Mouse (Mus musculus): ENCODE results near the gene Stpg1. TPM values are rescaled to one million over a fixed set of nuclear protein-coding genes. Genes with fewer than 3 reads are reported as not detected.
A peak's percentile ranks its signal among the peaks of the same experiment; 100 is the strongest.

Stpg1 gene
- polyA plus RNA-seq, 1 experiment = 0.02 TPM

- Histone ChIP-seq H3K36me3 (ENCODE audit: control insufficient read depth, insufficient read depth, low read length) (no peaks in the 10 kb centered on the region), H3K27me3 (ENCODE audit: control insufficient read depth, insufficient read depth, low read length) (no peaks in the 10 kb centered on the region), H3K27ac (ENCODE audit: insufficient read depth, low read length) (no peak overlapping the region), H3K4me3 (ENCODE audit: extremely low read depth, insufficient read depth, insufficient read length) (no peak overlapping the region), H3K4me1 (ENCODE audit: control insufficient read depth, insufficient read depth, insufficient read length) (no peaks in the 10 kb centered on the region)
- WGBS = 72% methylated on average over 6 of the region's 6 CpGs
- no peak for TF ChIP-seq POLR2A (IDR thresholded peaks at IDR 0.05; ENCODE audit: low read depth, low read length)
- TF ChIP-seq CTCF (IDR thresholded peaks at IDR 0.05; ENCODE audit: extremely low read depth, insufficient read depth, insufficient read length, insufficient replicate concordance) = no peak
- no peak for DNase-seq (ENCODE audit: low read depth in 1 of 2, low spot score in 2 of 2)
Observed at GRCm38 (mm10) chr4:135533001-135533400, 38.4 kb downstream of the Stpg1 start.

- H3K27me3 ChIP-seq (ENCODE audit: control insufficient read depth, insufficient read depth, low read length) = no peaks in the 10 kb centered on the region
- TF ChIP-seq CTCF (IDR thresholded peaks at IDR 0.05; ENCODE audit: extremely low read depth, insufficient read depth, insufficient read length, insufficient replicate concordance) (no peak), POLR2A (IDR thresholded peaks at IDR 0.05; ENCODE audit: low read depth, low read length) (no peak)
- no peak overlapping the region for H3K4me3 ChIP-seq (ENCODE audit: extremely low read depth, insufficient read depth, insufficient read length)
- H3K4me1 ChIP-seq (ENCODE audit: control insufficient read depth, insufficient read depth, insufficient read length) = no peaks in the 10 kb centered on the region
- no peak overlapping the region for H3K27ac ChIP-seq (ENCODE audit: insufficient read depth, low read length)
- DNase-seq (ENCODE audit: low read depth in 1 of 2, low spot score in 2 of 2) = no peak
- H3K36me3 ChIP-seq (ENCODE audit: control insufficient read depth, insufficient read depth, low read length) = no peaks in the 10 kb centered on the region
- WGBS = 96% methylated on average over 3 of the region's 3 CpGs
Observed at GRCm38 (mm10) chr4:135535021-135535420, 40.4 kb downstream of the Stpg1 start.

DNA sequence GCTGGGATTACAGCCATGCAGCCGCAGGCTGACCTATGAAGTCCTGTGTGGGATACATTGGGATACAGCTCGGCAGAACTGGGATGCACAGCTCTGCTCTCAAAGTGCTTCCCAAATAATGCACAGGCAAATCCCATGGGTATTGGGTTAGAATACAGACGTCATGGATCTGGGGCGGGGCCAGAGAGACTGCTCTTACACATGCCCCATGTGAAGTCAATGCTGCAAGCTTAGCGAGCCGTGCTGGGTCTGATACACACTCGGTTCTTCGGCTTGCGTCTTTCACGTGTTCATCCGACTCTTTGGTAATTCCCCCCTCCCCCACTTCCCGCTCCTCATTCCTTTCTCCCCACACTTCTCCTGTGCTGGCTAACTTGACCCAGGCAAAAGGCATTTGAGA is 44.5 kb downstream of the Stpg1 start:
- no peaks in the 10 kb centered on the region for H3K36me3 ChIP-seq (ENCODE audit: control insufficient read depth, insufficient read depth, low read length)
- no peaks in the 10 kb centered on the region for H3K4me1 ChIP-seq (ENCODE audit: control insufficient read depth, insufficient read depth, insufficient read length)
- H3K4me3 ChIP-seq (ENCODE audit: extremely low read depth, insufficient read depth, insufficient read length) = no peak overlapping the region
- H3K27me3 ChIP-seq (ENCODE audit: control insufficient read depth, insufficient read depth, low read length) = no peaks in the 10 kb centered on the region
- no peak for TF ChIP-seq CTCF (IDR thresholded peaks at IDR 0.05; ENCODE audit: extremely low read depth, insufficient read depth, insufficient read length, insufficient replicate concordance)
- TF ChIP-seq POLR2A (IDR thresholded peaks at IDR 0.05; ENCODE audit: low read depth, low read length) = no peak
- WGBS = 93% methylated on average over 12 of the region's 12 CpGs
- no peak overlapping the region for H3K27ac ChIP-seq (ENCODE audit: insufficient read depth, low read length)
- no peak for DNase-seq (ENCODE audit: low read depth in 1 of 2, low spot score in 2 of 2)

DNA sequence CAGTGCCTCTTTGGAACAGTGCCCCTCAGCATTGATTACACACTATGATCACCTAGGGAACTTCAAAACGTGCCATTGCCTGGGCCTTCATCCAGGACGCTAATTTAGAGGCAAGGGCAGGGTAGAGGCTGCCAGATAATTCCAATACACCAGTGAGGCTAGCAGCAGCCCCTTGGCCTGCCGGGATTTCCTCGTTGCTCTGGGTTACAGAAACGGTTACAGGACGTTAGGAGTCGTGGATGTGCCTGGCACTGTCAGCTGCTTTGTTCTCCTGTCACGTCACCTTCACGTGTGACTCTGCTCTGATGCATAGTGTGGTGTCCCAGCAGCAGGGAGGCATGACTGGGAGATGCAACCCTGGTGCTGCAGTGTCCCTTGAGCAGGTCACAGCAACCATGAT is 45.5 kb downstream of the Stpg1 start:
- no peak overlapping the region for H3K27ac ChIP-seq (ENCODE audit: insufficient read depth, low read length)
- WGBS = 90% methylated on average over 9 of the region's 9 CpGs
- H3K4me1 ChIP-seq (ENCODE audit: control insufficient read depth, insufficient read depth, insufficient read length) = no peaks in the 10 kb centered on the region
- no peaks in the 10 kb centered on the region for H3K27me3 ChIP-seq (ENCODE audit: control insufficient read depth, insufficient read depth, low read length)
- no peak overlapping the region for H3K4me3 ChIP-seq (ENCODE audit: extremely low read depth, insufficient read depth, insufficient read length)
- no peak for TF ChIP-seq POLR2A (IDR thresholded peaks at IDR 0.05; ENCODE audit: low read depth, low read length)
- TF ChIP-seq CTCF (IDR thresholded peaks at IDR 0.05; ENCODE audit: extremely low read depth, insufficient read depth, insufficient read length, insufficient replicate concordance) = no peak
- DNase-seq (ENCODE audit: low read depth in 1 of 2, low spot score in 2 of 2) = no peak
- no peaks in the 10 kb centered on the region for H3K36me3 ChIP-seq (ENCODE audit: control insufficient read depth, insufficient read depth, low read length)

- H3K36me3 ChIP-seq (ENCODE audit: control insufficient read depth, insufficient read depth, low read length) = no peaks in the 10 kb centered on the region
- no peak overlapping the region for H3K27ac ChIP-seq (ENCODE audit: insufficient read depth, low read length)
- TF ChIP-seq CTCF (IDR thresholded peaks at IDR 0.05; ENCODE audit: extremely low read depth, insufficient read depth, insufficient read length, insufficient replicate concordance) = no peak
- TF ChIP-seq POLR2A (IDR thresholded peaks at IDR 0.05; ENCODE audit: low read depth, low read length) = no peak
- H3K4me1 ChIP-seq (ENCODE audit: control insufficient read depth, insufficient read depth, insufficient read length) = peaks cover 5% of the 10 kb centered on the region; the same call in 1 of the 2 replicates
- WGBS = 91% methylated on average over 2 of the region's 2 CpGs
- DNase-seq (ENCODE audit: low read depth in 1 of 2, low spot score in 2 of 2) = no peak
- no peak overlapping the region for H3K4me3 ChIP-seq (ENCODE audit: extremely low read depth, insufficient read depth, insufficient read length)
- no peaks in the 10 kb centered on the region for H3K27me3 ChIP-seq (ENCODE audit: control insufficient read depth, insufficient read depth, low read length)
Observed at GRCm38 (mm10) chr4:135544284-135544683, 49.7 kb downstream of the Stpg1 start.

DNA sequence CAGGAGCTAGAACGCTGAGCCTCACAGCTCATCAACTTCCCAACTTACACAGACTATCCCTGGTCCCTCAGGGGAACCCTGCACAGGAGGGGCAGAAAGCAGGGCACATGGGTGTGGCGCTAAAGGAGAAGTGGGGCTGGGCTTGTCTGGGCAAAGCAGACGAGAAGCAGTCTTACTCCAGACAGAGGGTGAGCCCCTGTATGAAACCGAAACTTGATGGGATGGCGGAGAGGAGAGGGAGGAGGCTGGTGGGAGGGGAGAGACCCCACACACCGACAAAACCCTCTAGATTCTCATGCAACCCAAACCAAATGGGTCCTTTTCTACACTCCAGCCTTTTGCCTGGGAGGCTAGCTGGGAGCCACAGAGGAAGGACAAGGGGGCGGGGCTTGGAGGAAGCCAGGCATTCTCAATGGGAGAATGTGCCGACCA is 50.5 kb downstream of the Stpg1 start:
- no peaks in the 10 kb centered on the region for H3K36me3 ChIP-seq (ENCODE audit: control insufficient read depth, insufficient read depth, low read length)
- H3K4me3 ChIP-seq (ENCODE audit: extremely low read depth, insufficient read depth, insufficient read length) = peak overlapping the region; percentile 31; the same call in 1 of the 2 replicates
- TF ChIP-seq CTCF (IDR thresholded peaks at IDR 0.05; ENCODE audit: extremely low read depth, insufficient read depth, insufficient read length, insufficient replicate concordance) (no peak), POLR2A (IDR thresholded peaks at IDR 0.05; ENCODE audit: low read depth, low read length) (no peak)
- no peak overlapping the region for H3K27ac ChIP-seq (ENCODE audit: insufficient read depth, low read length)
- no peaks in the 10 kb centered on the region for H3K27me3 ChIP-seq (ENCODE audit: control insufficient read depth, insufficient read depth, low read length)
- DNase-seq (ENCODE audit: low read depth in 1 of 2, low spot score in 2 of 2) = no peak
- WGBS = 3% methylated on average over 8 of the region's 8 CpGs
- H3K4me1 ChIP-seq (ENCODE audit: control insufficient read depth, insufficient read depth, insufficient read length) = peaks cover 5% of the 10 kb centered on the region; the same call in 1 of the 2 replicates

DNA sequence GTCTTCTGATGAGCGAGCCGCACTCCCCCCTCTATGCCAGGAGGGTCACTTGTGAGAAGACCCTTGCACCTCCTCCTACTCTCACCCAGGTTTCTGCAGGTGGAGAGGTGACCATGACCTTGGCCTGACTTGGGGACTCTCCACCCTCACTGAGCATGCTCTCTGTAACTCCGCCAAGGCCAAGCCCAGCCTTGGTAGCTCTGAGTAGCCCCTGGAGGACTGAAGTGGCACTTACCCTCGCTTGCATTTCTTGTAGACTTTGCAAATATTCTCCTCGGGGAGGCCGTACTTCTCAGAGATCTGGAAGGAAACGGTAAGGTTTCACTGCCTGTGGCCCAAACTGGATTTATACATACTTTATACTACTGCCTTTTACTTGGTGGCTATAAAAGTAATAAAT is 51.4 kb downstream of the Stpg1 start:
- no peak for TF ChIP-seq POLR2A (IDR thresholded peaks at IDR 0.05; ENCODE audit: low read depth, low read length)
- no peak for TF ChIP-seq CTCF (IDR thresholded peaks at IDR 0.05; ENCODE audit: extremely low read depth, insufficient read depth, insufficient read length, insufficient replicate concordance)
- no peaks in the 10 kb centered on the region for H3K36me3 ChIP-seq (ENCODE audit: control insufficient read depth, insufficient read depth, low read length)
- no peak overlapping the region for H3K4me3 ChIP-seq (ENCODE audit: extremely low read depth, insufficient read depth, insufficient read length)
- no peak for DNase-seq (ENCODE audit: low read depth in 1 of 2, low spot score in 2 of 2)
- H3K4me1 ChIP-seq (ENCODE audit: control insufficient read depth, insufficient read depth, insufficient read length) = peaks cover 5% of the 10 kb centered on the region; the same call in 1 of the 2 replicates
- H3K27me3 ChIP-seq (ENCODE audit: control insufficient read depth, insufficient read depth, low read length) = no peaks in the 10 kb centered on the region
- no peak overlapping the region for H3K27ac ChIP-seq (ENCODE audit: insufficient read depth, low read length)
- WGBS = 91% methylated on average over 7 of the region's 7 CpGs

All from spleen, adult 2 months (tissue).